9 mouse cellular contexts compared by ENCODE assay signal in genomic region chr4:46342711-46343286, GRCm38 (mm10). TPM values are rescaled to one million over a fixed set of nuclear protein-coding genes. Genes with fewer than 3 reads are reported as not detected.
DNase-seq lines count a peak whose midpoint lies in the region; ATAC-seq and TF ChIP-seq lines count a peak whose summit lies in the region.
"Had no signal": no experiment of that assay in that cellular context is flagged by ENCODE, and none has a peak within 500 bp of the region (broad histone marks: within the 10 kb centered on the region; RNA-seq: fewer than 3 reads in every experiment).

No protein-coding gene starts in this region.

- under 1% methylated on average over 28 of the region's 28 CpGs for WGBS in kidney, embryonic 15.5 days
- WGBS in embryonic facial prominence, embryonic 14.5 days = under 1% methylated on average over 14 of the region's 28 CpGs
- 2% methylated on average over 22 of the region's 28 CpGs for WGBS in midbrain, embryonic 15.5 days

- TF ChIP-seq POLR2A in brain, embryonic 14.5 days (IDR thresholded peaks at IDR 0.05; ENCODE audit: borderline replicate concordance, extremely low read depth, insufficient read depth, insufficient read length, poor library complexity, severe bottlenecking) = no peak

- H3K9me3 ChIP-seq in kidney, embryonic 15.5 days (replicated peaks) = no peaks in the 10 kb centered on the region
- H3K9me3 ChIP-seq in embryonic facial prominence, embryonic 14.5 days (ENCODE audit: control insufficient read depth, low read length) = no peaks in the 10 kb centered on the region
- H3K9me3 ChIP-seq in midbrain, embryonic 15.5 days = no peaks in the 10 kb centered on the region

- no peak for TF ChIP-seq CTCF in brain, embryonic 14.5 days (IDR thresholded peaks at IDR 0.05; ENCODE audit: borderline replicate concordance, extremely low read depth, insufficient read depth, insufficient read length)

- H3K4me1 ChIP-seq in kidney, embryonic 15.5 days = peaks cover 34% of the 10 kb centered on the region
- no peaks in the 10 kb centered on the region; the same call in 1 of the 2 replicates for H3K4me1 ChIP-seq in embryonic facial prominence, embryonic 14.5 days (ENCODE audit: control insufficient read depth, insufficient read depth, low read length)
- H3K4me1 ChIP-seq in midbrain, embryonic 15.5 days = peaks cover 24% of the 10 kb centered on the region

- peaks cover 100% of the 10 kb centered on the region for H3K27me3 ChIP-seq in kidney, embryonic 15.5 days
- peaks cover 98% of the 10 kb centered on the region for H3K27me3 ChIP-seq in embryonic facial prominence, embryonic 14.5 days (replicated peaks; ENCODE audit: control insufficient read depth, insufficient read depth, low read length)
- H3K27me3 ChIP-seq in midbrain, embryonic 15.5 days (replicated peaks) = peaks cover 95% of the 10 kb centered on the region

- H3K27ac ChIP-seq in kidney, embryonic 15.5 days = no peak overlapping the region
- no peak overlapping the region for H3K27ac ChIP-seq in embryonic facial prominence, embryonic 14.5 days (replicated peaks; ENCODE audit: low read depth, low read length)
- no peak overlapping the region for H3K27ac ChIP-seq in midbrain, embryonic 15.5 days

- H3K36me3 ChIP-seq in kidney, embryonic 15.5 days = no peaks in the 10 kb centered on the region
- H3K36me3 ChIP-seq in embryonic facial prominence, embryonic 14.5 days (ENCODE audit: control insufficient read depth, insufficient read depth, low read length) = no peaks in the 10 kb centered on the region
- no peaks in the 10 kb centered on the region for H3K36me3 ChIP-seq in midbrain, embryonic 15.5 days (replicated peaks)

- ATAC-seq in kidney, embryonic 15.5 days (replicated peaks; ENCODE audit: low FRiP score) = no peak
- no peak for ATAC-seq in embryonic facial prominence, embryonic 14.5 days (ENCODE audit: low read depth)
- ATAC-seq in midbrain, embryonic 15.5 days (replicated peaks) = no peak
- no peak for ATAC-seq in erythroid progenitor cell, adult 5-6 weeks (replicated peaks; ENCODE audit: low FRiP score, poor library complexity, severe bottlenecking)

- H3K4me3 ChIP-seq in kidney, embryonic 15.5 days (replicated peaks) = peak overlapping the region; percentile 41
- H3K4me3 ChIP-seq in embryonic facial prominence, embryonic 14.5 days (ENCODE audit: low read depth, low read length) = peak overlapping the region; percentile 43
- 0 out of 2 replicates have a peak overlapping the region, but pooled peaks have one; percentile 14 for H3K4me3 ChIP-seq in midbrain, embryonic 15.5 days

- H3K9ac ChIP-seq in kidney, embryonic 15.5 days = no peak overlapping the region
- H3K9ac ChIP-seq in embryonic facial prominence, embryonic 14.5 days (ENCODE audit: low read depth, low read length) = no peak overlapping the region
- H3K9ac ChIP-seq in midbrain, embryonic 15.5 days = no peak overlapping the region

- H3K4me2 ChIP-seq in kidney, embryonic 15.5 days = peak overlapping the region; percentile 61
- peak overlapping the region; percentile 58 for H3K4me2 ChIP-seq in embryonic facial prominence, embryonic 14.5 days (ENCODE audit: low read depth, low read length)
- peak overlapping the region; percentile 19 for H3K4me2 ChIP-seq in midbrain, embryonic 15.5 days

- no peak for DNase-seq in kidney, postnatal 14 days
- DNase-seq in brain, embryonic 14.5 days (ENCODE audit: low read depth) = peak; percentile 27
- no peak for DNase-seq in embryonic facial prominence, embryonic 14.5 days (ENCODE audit: low spot score)
- no peak for DNase-seq in cerebellum, adult 8-10 months
- DNase-seq: lung, postnatal 36 days; right cerebral cortex, postnatal 4 days had no signal

RNA-seq across cellular contexts. Expression of gene Foxe1, which starts 0.6 kb away (rescaled TPM):
- not detected in 2 replicates for polyA plus RNA-seq in kidney, embryonic 15.5 days (2015; fragmentation: Nextera tagmentation; extraction: Ambion mirVana)
- polyA plus RNA-seq in brain, embryonic 14.5 days (2012; rRNA removed) = 0.03 TPM in 1 of 2 replicates, not detected in the other
- 1.6 and 1.7 TPM in 2 replicates for polyA plus RNA-seq in embryonic facial prominence, embryonic 14.5 days (2014; fragmentation: Nextera tagmentation; extraction: Ambion mirVana)
- polyA plus RNA-seq in midbrain, embryonic 15.5 days (2015; fragmentation: Nextera tagmentation; extraction: Ambion mirVana) = not detected in 2 replicates
- not detected in 2 replicates for total RNA-seq in erythroid progenitor cell, adult 5-6 weeks (2015; ENCODE audit: low replicate concordance)
- total RNA-seq in erythroid progenitor cell, adult 5-6 weeks (2017; ENCODE audit: low replicate concordance) = not detected in 2 replicates

RNA-seq across cellular contexts. Expression of gene Trmo, which starts 46.4 kb away (rescaled TPM):
- 9.7 and 11.1 TPM in 2 replicates for polyA plus RNA-seq in kidney, embryonic 15.5 days (2015; fragmentation: Nextera tagmentation; extraction: Ambion mirVana)
- 8.1 and 9.8 TPM in 2 replicates for polyA plus RNA-seq in brain, embryonic 14.5 days (2012; rRNA removed)
- 8.8 and 10.0 TPM in 2 replicates for polyA plus RNA-seq in embryonic facial prominence, embryonic 14.5 days (2014; fragmentation: Nextera tagmentation; extraction: Ambion mirVana)
- polyA plus RNA-seq in midbrain, embryonic 15.5 days (2015; fragmentation: Nextera tagmentation; extraction: Ambion mirVana) = 9.2 and 9.4 TPM in 2 replicates
- 89.0 and 90.1 TPM in 2 replicates for total RNA-seq in erythroid progenitor cell, adult 5-6 weeks (2015; ENCODE audit: low replicate concordance)
- total RNA-seq in erythroid progenitor cell, adult 5-6 weeks (2017; ENCODE audit: low replicate concordance) = 49.6 and 97.9 TPM in 2 replicates
